Comparison of ENCODE assay signal across 9 mouse cellular contexts in the genomic region with DNA sequence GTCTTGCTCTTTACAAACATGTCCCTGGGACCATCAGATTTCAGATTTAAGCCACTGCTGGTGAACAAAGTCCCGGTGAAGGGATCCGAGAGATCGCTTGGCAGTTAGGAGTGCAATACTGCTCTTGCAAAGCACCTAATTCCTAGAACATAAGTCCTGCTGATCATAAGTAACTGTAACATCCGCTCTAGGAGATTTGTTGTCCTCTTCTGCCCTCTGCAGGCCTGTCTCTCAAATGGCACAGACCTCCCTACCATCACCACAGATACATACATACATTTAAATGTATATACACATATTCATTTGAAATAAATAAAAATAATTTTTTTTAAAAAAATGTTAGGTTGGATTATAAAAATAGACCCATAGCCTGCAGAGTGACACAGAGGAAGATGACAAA. TPM values are rescaled to one million over a fixed set of nuclear protein-coding genes. Genes with fewer than 3 reads are reported as not detected.
DNase-seq lines count a peak whose midpoint lies in the region; ATAC-seq and TF ChIP-seq lines count a peak whose summit lies in the region.
"Had no signal": no experiment of that assay in that cellular context is flagged by ENCODE, and none has a peak within 500 bp of the region (broad histone marks: within the 10 kb centered on the region; RNA-seq: fewer than 3 reads in every experiment).

No protein-coding gene starts in this region.

- ATAC-seq in Patski: peak; percentile 47
- ATAC-seq in common myeloid progenitor, adult 5-6 weeks (replicated peaks; ENCODE audit: low read depth, poor library complexity, severe bottlenecking): peak; percentile 98

- POLR2A ChIA-PET in Patski (lab: Charles Lee): no interaction called here

- TF ChIP-seq CTCF in Patski (IDR thresholded peaks at IDR 0.05): peak; percentile 73

- H3K27me3 ChIP-seq in Patski: peaks cover 25% of the 10 kb centered on the region
- H3K27me3 ChIP-seq: lung, embryonic 15.5 days had no signal

- CTCF ChIA-PET in Patski (lab: Charles Lee): no interaction called here

- in situ Hi-C loops in Patski (cut with MboI; ENCODE audit: low pct_unique_long_range_greater_than_20kb): no loop called here

- DNase-seq in gastrocnemius, postnatal 10 days: peak; percentile 18
- no peak for DNase-seq in gastrocnemius, adult 8-10 months (ENCODE audit: low spot score in 2 of 2)
- no peak for DNase-seq in Patski (ENCODE audit: low read depth, low spot score)
- DNase-seq in heart, postnatal 4 days: peak; percentile 57
- DNase-seq in kidney, postnatal 36 days: peak; percentile 29 to 69
- DNase-seq in lung, postnatal 14 days: peak; percentile 52
- peak; percentile 61 to 80 for DNase-seq in right cerebral cortex, postnatal 10 days (ENCODE audit: low spot score in 2 of 2)

RNA-seq across cellular contexts. Expression of gene Tmem45a2, which starts 21.3 kb away (rescaled TPM):
- not detected for total RNA-seq in gastrocnemius, postnatal 10 days (2021)
- not detected for total RNA-seq in gastrocnemius, adult 8-10 months (2022)
- polyA plus RNA-seq in Patski (2021): not detected
- total RNA-seq in common myeloid progenitor, adult 5-6 weeks (2017): not detected in 2 replicates
- not detected for total RNA-seq in heart, postnatal 4 days (2021)
- polyA plus RNA-seq: lung, embryonic 15.5 days had no signal

RNA-seq across cellular contexts. Expression of gene Tomm70a, which starts 29.0 kb away (rescaled TPM):
- 10 to 100 TPM; 39.7 to 40.4 TPM for total RNA-seq in gastrocnemius, postnatal 10 days (2021)
- total RNA-seq in gastrocnemius, adult 8-10 months (2022): 10 to 100 TPM; 30.0 to 34.5 (median 32.2) TPM
- polyA plus RNA-seq in Patski (2021): 49.4 TPM
- 77.1 and 83.1 TPM in 2 replicates for total RNA-seq in common myeloid progenitor, adult 5-6 weeks (2017)
- total RNA-seq in heart, postnatal 4 days (2021): 10 to 100 TPM; 59.8 to 62.8 TPM

Comparison
In these comparisons a context has a peak if more than half of its experiments do, and no peak if none do; other contexts are left out.
1. DNase-seq: peak in gastrocnemius, postnatal 10 days (single experiment), heart, postnatal 4 days (single experiment), kidney, postnatal 36 days (2 of 2), lung, postnatal 14 days (single experiment) and right cerebral cortex, postnatal 10 days (2 of 2); none in gastrocnemius, adult 8-10 months (0 of 2) and Patski (single experiment).